Mouse (Mus musculus) embryo, embryonic 10 days (tissue): ENCODE results near the gene Gm20696.

Experiments
- DNase-seq: peaks from one replicate; pipeline ENCODE4 v3.0.0-alpha.2; 2015; ENCODE audit warnings: low spot score

Gene Gm20696

DNA sequence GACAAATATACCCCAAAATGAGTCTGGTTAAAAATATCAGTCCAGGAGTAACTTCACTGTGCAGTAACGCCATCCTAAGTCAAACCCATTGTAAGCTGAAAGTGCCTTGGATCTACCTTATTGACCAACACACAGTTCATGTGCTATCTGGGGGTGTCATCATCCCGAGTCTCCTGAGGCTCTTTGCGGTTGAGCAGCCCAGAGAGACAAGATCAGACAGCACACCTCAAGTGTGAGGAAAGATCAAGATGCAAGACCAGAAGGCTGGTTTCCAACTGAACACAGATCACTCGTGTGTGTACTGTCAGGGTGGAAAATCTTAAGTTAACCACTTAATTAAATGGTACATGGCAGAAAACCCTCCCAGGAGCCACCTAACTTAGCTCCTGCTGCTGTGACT, 382.6 kb downstream of the Gm20696 start:
- DNase-seq: no peak

DNA sequence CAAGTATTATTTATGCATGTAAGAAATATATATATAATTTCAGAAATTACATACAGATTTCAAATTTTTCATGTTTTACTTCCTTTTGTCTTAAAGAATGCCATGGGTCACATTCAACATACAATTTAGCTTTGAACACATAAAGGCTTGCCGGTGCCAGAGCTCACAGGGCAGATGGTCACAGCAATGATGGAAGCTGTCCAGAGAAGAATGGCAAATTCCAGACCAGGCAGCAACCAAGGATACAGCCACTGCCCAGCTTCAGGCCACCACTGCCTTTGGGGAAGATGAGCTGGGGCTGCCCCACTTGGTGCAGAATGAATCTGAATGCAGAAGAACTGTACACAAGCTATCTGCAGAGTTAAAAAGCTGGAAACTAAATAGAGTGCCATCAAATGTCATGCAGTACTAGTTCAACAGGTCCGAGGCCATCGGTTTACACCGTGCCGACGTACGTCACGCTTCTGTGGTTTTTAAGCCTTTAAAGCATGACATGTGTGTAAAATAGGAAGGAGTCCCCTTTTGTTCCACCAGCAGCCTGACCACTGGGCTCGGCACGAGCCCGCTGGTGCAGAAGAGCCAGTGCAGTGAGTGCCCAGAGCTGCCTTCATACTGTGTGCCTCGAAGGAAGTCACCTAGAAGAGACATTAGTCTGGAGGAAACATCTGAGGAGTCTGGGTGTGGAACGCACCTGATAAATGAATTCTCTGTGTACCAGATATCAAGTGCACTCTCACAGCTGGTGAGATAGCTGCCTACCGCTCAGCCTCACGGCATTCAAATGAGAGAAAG, 383.5 kb downstream of the Gm20696 start:
- DNase-seq: no peak

DNA sequence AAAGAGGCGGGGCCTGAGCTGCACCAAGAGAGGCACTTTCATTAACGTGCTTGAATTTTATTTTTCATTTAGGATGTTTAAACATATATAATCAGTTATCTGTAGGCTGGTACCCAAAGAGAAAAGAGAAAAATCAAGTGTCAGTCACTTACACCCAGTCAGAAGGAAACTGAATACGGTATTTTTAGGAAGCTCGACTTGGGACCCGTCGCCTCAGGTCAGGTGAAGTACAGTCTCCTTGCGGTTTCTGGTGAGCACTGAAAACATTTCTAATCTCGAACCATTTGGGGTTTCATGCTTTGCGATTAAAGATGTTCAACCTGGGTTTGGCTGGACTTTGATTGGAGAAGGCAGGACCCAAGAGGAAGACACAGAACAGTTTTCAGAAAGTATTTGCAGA, 385.2 kb downstream of the Gm20696 start:
- no peak for DNase-seq

DNA sequence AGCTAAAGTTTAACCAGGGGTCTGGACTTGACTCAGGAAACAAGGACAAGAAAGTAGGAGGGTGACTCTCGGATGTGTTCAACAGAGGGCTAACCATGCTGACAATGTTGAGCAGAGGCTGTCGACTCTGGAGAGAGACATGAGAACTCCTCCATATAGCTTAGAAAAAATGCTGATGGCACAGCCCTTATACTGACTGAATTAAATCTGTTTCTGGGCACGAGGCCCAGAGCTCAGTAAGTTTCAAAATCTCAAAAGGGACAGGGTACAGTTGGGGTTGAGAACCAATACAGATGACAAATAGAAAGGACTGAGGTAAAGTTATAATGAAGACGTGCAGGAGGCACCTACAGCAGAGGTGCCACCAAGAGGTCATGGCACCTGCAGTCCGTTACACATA, 386.0 kb downstream of the Gm20696 start:
- no peak for DNase-seq

DNA sequence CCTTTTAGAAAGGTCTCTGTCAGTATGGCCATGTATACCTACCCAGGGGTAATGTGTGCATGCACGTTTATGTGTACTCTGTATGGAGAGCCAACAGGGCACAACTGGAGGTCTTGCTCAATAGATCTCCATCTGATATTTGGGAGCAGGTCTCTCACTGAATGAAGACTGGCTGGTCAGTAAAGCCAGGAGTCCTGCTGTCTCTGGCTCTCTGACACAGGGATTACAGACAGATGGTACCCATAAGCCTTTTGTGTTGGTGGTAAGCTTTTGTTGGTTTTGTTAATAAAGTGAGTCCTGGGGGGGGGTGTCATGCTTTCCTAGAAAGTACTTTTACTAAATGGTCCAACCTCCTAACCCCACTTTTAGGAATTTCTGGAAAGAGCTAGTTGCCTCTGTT, 389.3 kb downstream of the Gm20696 start:
- no peak for DNase-seq

- DNase-seq: no peak
These were observed 390.3 kb downstream of the Gm20696 start for GRCm38 (mm10) chr6:99276297-99276653.

GRCm38 (mm10) chr6:99275381-99276296, 391.0 kb downstream of the Gm20696 start:
- no peak for DNase-seq

GRCm38 (mm10) chr6:99274667-99275066, 391.9 kb downstream of the Gm20696 start:
- no peak for DNase-seq

DNA sequence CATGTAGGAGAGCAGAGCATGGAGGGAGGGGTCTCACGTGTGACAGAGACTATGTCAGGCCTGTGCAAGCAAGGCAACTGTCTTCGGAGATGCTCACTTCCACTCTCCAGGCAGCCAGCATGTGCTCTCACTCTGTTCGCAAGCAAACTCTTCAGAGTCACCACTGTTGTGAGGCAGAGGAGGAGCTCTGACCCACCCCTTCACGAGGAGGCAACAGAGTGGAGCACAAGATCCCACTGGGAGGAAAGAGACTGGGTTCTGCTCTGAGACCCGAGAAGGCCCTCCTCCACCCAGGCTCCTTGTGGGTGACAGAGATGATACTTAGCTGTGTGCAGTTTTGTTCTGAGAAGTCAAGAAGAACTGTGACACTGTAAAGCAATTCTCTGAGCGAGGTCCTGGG, 392.4 kb downstream of the Gm20696 start:
- no peak for DNase-seq

DNA sequence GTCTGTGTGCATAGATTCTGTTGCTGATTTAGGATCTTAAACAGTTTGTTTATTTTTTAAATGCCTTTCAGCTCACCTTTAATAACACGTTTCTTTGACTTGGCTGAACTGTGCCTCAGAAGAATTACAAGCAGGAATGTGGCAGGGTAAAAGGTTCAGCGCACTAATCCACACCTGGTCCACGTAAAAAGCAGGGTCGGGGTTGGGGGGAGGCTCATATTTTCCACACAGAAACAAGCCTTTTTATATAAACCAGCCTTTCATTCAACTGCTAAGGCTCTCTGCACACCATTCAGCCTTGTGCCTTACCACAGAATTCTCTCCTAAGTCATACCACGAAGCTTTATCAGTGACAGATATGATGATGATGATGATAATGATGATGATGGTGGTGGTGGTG, 393.4 kb downstream of the Gm20696 start:
- no peak for DNase-seq

GRCm38 (mm10) chr6:99272174-99272573, 394.4 kb downstream of the Gm20696 start:
- DNase-seq: no peak

GRCm38 (mm10) chr6:99271741-99272140, 394.9 kb downstream of the Gm20696 start:
- DNase-seq: no peak

DNA sequence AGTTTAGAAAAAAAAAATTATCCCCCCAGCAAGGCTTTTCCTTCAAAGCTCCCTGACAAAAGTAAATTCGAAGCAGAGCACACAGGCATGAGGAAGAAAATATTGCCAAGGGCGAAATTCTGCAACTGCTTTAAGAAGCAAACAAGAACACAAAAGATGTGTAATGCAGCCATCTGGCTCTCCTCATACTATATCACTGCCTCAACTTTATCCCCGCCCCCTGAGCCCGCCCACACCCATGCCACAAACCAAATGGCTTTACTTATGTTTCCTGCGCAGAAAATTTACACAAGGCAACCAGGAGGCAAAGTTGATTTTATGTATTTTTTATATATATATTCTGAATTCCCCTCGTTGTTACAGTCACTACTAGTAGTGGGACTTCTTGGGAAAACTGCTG, 396.7 kb downstream of the Gm20696 start:
- no peak for DNase-seq

DNA sequence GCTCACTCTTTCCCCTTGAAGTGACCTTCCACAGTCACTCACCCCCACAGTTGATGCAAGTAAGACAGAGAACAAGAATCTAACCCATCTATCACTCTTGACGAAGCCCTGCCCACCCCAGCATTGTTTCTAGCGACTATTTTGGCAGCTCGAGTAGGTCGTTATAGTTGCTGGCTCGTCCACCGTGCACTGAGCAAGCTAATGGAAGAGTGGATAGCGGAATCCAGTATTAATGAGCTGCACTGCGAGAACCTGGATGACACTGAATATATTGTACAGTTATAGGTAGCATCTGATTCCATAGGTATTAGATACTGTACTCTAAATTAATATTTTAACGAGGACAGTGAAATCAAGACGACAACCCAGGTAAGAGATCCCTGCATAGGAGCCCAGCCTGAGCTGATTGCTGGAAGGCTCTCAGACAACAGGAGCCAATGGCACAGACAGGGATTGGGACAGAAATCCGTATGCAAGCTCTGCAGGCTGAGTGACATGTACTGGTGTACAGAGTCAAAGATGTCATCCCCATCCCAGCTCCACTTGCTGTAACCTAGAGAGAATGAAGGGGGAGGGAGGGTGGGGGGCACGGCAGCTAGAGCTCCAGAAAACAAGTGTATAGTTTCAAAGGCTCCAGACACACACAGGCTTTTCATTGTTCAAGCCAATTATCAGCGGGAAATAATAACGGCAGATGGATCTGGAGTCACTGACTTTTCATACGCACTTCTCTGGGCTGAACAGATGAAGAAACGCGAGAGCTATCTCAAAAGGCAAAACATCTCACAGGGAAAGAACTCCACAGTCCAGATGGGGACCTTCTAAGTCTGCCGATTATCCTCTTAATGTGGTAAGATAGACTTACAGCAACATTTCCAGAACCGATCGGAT, 398.2 kb downstream of the Gm20696 start:
- no peak for DNase-seq

DNA sequence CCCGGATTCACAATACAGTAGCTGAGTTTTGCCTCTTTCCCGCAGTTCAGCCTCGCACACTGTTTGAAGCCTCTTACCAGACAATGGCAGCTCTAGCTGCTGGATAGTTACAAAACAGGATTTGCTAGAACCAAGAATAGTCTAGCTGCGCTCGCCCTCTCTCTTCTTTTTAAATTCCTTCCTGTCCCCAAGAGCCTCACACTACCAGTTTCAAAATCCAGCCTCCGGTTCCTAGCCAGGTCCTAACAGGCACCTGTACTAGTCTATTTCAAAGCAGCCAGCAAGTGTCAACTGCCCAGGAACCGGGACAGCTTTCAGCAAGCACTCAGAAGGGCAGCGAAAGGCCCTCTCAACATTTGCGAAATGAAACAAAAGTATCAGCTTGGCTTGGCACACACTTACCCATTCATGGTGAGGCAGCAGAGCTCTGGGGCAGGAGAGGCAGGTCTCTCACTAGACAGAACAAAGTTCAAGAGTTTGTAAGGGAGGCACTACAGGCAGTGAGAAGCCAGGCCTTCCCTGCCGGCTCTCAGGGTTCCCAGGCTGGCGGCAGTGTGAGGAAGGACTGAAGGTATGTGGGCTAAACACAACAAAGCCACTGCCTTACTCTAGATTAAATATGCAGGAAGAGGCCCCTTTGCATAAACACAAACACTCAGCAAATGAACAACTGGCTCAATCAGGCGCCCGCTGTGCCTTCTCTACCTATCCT, 400.5 kb downstream of the Gm20696 start:
- peak; percentile 54 for DNase-seq

DNA sequence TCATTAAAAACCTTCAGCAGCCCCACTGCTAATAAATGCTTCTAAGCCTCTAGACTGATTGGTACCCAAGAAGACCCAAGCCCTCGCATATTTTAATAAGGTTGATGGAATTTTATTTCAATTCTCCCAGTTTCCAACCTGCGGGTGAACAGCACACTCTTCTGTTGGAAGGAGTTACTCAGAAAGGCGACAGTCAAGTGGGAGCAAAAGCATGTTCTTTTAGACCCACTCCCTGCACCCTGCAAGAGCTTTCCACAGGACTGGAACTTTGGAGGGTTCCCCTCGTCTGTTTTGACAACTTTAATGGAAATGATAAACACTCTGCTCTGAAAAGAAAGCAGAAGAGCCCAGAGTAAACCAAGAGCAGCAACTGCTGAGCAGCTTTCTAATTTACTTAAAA, 401.4 kb downstream of the Gm20696 start:
- no peak for DNase-seq

GRCm38 (mm10) chr6:99264192-99265093, 402.2 kb downstream of the Gm20696 start:
- DNase-seq: no peak

DNA sequence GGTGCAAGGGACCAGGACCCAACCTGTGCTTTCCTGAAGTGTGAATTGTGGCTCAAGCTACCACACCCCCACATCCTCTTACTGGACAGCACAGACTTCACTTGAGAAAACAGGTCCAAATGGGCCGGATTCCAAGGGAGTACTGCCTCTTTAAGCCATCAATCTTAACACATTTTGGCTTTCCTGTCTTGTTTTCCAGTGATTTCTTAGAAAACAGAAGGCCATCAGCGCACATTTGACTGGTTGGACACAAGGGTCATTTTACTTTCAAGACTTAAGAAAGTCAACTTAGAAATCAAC, 402.8 kb downstream of the Gm20696 start:
- DNase-seq: no peak

- peak; percentile 55 for DNase-seq
These were observed 403.3 kb downstream of the Gm20696 start for GRCm38 (mm10) chr6:99263061-99263885.

GRCm38 (mm10) chr6:99261737-99262130, 404.9 kb downstream of the Gm20696 start:
- no peak for DNase-seq
